Mouse (Mus musculus) mouse trophoblast stem cell (cell line): ENCODE data around the gene Gm10392.

Experiments
- in situ Hi-C, 2 experiments: fragments of 300-500 bp; cut with MseI, MboI; formaldehyde crosslinking; loops; 2 replicates in 1 of 2; 3 replicates in 1 of 2; pipeline ENCODE4 v1.15.1; 2025

Gm10392 gene

DNA sequence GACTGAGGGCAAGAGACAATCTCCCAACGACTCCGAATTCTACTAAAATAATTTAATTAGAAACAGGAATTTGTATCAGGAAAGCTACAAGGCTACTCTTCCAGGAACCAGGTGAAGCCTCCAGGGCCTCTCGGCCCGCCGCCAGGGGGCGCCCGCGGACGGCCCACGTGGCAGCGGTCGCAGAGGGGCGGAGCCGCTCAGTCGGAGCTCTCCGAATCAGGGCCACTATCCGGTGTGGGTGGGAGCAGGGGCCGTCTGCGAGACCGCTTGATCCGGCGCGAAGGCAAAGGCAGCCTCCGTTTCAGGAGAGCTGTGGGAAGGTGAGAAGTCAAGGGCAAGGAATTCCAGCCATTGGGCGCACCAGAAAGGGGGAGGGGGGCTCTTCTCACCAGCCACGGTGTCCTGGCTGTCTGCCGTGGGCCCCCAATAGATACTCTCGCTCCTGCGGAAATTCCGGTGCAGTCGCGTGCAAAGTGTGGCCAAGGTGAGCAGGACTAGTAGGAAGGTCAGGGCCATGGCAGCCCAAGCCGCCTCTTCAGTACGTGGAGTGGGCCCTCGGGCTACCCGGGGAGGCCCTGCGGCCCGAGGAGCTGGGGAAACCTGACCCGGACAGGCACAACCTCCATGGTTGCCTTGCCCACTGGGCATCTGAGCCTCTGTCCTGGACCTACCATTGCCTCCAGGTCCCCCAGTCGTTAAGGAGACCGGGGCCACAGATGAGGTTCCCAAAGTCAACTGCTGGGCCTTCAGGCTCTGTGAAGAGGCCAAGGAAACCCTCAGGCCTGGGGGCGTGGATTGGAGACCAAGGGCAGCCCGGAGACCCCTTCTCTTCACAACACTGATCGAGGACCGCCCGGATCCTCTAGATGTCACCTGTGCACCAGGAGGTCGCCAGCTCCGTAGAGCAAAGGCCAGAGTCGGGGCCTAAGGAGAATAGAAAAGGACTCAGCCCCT lies 10.7 kb downstream of the Gm10392 start:
- in situ Hi-C loops = no loop called here

- in situ Hi-C loops = no loop called here
These were observed 11.6 kb downstream of the Gm10392 start for GRCm38 (mm10) chr11:77507426-77507825.

- in situ Hi-C loops = no loop called here
These were observed 12.1 kb downstream of the Gm10392 start for GRCm38 (mm10) chr11:77506941-77507340.

- in situ Hi-C loops = no loop called here
These were observed 12.7 kb downstream of the Gm10392 start for GRCm38 (mm10) chr11:77506273-77506672.

DNA sequence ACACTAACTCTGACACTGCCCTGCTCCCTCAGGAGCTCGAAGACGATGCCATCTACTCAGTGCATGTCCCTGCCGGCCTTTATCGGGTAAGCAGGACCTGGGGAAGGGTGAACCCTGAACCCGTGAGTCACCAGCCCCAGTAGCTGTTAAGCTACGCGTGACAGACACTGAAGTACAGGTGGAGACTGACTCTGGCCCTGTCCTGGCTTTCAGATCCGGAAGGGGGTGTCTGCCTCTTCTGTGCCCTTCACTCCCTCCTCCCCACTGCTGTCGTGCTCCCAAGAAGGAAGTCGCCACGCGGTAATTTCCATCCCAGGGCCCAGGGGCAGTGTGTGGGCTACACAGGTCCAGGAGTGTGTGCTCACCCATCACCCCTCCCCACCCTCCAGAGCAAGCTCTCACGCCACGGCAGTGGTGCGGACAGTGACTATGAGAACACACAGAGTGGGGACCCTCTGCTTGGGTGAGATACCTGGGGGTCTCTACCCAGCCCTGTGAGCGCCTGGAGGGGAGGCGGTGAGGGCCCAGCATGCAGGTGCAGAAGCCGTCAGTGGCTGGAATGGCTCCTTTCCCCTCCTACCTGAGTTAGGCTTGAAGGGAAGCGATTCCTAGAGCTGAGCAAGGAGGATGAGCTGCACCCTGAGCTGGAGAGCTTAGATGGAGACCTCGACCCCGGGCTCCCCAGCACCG lies 13.6 kb downstream of the Gm10392 start:
- in situ Hi-C loops = no loop called here

- in situ Hi-C loops = no loop called here
These were observed 14.6 kb downstream of the Gm10392 start for GRCm38 (mm10) chr11:77504377-77504776.

DNA sequence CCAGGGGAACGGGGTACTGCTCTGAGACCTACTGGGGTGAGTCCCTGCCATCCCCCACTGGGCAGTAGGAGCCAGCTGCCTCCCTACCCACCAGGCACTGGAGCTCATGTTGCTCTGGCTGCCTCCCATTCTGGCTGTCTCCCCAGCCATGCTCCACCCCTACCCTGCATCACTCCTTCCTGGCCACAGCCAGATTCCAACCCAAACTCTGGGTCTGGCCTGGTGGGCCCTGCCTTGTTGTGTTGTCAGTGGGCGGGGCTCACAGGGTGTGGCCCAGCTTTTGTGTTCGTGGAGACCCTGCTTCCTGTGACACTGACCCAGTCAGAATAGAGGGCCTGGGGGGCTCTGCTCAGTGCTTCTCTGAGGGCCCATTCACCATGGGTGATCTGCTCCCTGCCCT lies 15.5 kb downstream of the Gm10392 start:
- in situ Hi-C loops = no loop called here

GRCm38 (mm10) chr11:77502481-77502880 lies 16.5 kb downstream of the Gm10392 start:
- in situ Hi-C loops = no loop called here

DNA sequence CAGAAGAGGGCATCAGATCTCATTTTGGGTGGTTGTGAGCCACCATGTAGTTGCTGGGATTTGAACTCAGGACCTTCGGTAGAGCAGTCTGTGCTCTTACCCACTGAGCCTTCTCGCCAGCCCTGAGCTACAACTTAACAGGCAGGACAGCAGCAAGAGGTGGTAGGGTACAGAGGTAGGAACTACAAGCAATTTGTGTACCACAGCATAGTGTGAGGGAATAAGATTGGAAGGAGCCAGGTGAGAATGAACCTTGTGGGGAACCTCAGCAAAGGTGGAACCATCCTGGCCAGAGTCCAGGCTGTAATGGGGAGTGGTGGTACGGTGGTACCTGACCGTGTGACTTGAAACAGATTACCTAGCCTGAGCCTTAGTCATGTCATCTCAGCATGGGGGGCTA lies 17.0 kb downstream of the Gm10392 start:
- in situ Hi-C loops = no loop called here

DNA sequence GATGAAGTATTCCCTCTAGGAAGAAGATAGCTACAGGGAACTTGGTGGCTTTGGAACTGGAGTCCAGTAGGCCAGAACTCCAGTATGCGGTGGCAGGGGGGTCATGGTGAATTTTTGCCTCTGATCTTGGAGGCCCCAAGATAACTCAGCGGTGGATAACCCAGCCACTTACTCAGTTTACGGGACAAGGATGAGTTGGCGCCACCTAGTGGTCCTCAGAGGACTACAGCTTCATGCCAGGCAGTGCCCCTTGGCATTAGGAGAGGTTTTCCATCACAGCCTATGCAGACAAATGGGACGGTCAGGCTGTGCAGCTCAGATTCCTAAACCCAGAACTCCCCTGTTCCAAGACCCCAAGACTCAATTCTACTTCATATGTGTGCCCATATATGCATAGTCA lies 17.6 kb downstream of the Gm10392 start:
- in situ Hi-C loops = no loop called here

- in situ Hi-C loops = no loop called here
These were observed 18.4 kb downstream of the Gm10392 start for GRCm38 (mm10) chr11:77500361-77501325.

- in situ Hi-C loops = no loop called here
These were observed 19.6 kb downstream of the Gm10392 start for GRCm38 (mm10) chr11:77499354-77499753.

DNA sequence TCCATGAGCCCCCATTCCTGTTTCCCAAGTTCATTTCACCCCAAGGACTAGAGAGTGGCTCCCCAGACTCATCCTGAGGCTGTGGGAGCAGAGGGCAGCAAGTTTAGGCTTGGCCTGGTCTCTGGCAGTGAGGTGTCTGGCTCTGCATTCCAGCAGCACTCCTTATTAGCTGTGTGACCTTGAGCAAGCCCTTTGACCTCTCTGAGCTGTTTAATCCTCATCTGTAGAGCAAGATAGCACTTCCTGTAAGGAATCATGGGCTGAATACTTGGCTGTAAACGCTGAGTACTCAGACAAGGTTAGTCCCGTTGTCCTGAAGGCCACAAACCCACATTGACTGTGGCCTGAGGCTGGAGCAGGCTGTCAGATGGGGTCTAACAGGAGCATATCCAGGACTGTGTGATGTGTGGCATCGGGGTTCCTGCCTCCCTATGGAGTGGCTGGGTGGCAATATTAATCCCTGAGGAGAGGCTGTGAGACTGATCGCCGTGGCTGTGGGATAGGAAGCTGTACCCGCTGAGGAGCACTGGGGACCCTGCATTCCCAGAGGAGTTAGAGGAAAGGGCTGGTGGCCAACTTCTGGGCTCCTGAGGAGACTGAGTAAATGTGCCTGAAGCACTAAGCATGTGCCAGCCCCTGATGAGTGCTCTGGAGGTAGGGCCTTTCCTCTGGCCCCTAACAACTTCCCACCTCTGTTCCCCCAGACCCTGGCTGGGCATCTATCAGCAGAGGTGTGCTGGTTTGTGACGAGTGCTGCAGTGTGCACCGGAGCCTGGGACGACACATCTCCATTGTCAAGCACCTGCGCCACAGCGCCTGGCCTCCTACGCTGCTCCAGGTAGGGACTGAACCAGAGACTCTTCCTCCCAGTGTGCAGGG lies 20.5 kb downstream of the Gm10392 start:
- in situ Hi-C loops = no loop called here

DNA sequence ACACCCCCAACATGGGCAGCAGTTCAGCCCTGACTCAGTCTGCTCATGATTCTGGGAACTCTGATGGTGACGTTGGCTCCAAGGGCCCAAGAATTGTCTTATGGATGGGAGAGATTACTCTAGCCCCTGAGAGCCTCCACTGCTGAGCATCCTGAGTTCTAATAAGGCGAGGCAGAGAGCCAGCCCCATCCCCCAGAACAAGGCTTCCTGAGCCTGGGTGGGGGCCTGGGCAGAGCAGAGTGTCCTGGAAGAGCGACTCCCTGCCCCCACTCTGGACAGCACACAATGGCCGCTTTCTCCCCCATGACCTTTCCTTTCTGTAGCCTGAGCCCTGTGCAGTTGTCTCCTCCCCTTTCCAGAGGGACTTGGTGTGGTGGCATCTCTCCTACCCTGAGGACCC lies 21.1 kb downstream of the Gm10392 start:
- in situ Hi-C loops = no loop called here

- in situ Hi-C loops = no loop called here
These were observed 21.6 kb downstream of the Gm10392 start for GRCm38 (mm10) chr11:77497341-77497756.

DNA sequence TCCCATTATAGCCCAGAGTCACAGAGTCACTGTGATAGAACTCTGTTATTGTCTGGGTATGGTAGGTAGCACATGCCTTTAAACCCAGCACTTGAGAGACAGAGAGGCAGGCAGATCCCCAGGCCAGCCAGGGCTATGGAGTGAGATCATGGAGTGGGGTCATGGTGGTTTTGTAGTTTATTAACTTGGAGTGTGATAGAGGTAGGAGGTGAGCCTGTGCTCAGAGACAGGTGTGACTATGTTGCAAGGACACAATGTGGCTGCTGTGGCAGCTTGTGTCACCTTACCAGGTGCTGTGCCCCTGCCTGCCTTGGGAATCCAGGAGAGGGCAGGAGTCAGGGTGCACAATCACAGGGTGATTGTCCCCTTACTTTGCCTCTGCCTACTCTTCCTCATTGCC lies 23.5 kb downstream of the Gm10392 start:
- in situ Hi-C loops = no loop called here

DNA sequence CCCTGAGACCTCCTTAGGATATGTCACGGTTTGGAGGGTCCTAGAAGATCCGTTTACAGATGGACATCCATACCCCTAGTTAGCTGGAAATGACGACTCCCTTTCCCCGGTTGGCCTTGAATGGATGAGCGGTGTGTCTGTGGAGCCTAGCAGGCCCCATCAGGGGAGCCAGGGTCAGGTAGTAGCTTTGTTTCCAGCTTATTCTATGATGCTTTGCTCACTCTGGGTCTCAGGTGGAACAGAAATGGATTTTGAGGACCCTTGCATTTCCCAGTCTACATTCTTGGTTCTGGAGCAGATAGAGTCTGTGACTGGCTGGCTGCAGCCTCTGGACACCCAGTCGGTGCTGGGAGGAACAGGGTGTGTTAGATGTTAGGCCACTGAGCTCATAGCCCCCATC lies 24.2 kb downstream of the Gm10392 start:
- in situ Hi-C loops = no loop called here

DNA sequence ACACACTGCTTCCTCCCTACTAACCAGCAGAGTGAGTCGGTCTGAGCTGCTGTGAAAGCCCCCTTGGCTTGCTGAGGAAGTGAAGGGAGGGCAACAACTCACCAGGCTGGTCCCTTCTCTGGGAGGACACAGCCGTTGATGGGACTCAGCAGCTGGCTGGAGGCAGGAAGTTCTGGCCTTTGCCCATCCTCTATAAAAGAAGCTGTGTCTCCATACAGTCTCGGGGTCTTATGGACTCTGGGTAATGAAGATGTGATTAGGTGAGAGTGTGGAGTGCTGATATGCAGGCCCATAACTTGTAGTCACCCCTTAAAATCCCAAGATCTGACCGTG lies 24.7 kb downstream of the Gm10392 start:
- in situ Hi-C loops = no loop called here

DNA sequence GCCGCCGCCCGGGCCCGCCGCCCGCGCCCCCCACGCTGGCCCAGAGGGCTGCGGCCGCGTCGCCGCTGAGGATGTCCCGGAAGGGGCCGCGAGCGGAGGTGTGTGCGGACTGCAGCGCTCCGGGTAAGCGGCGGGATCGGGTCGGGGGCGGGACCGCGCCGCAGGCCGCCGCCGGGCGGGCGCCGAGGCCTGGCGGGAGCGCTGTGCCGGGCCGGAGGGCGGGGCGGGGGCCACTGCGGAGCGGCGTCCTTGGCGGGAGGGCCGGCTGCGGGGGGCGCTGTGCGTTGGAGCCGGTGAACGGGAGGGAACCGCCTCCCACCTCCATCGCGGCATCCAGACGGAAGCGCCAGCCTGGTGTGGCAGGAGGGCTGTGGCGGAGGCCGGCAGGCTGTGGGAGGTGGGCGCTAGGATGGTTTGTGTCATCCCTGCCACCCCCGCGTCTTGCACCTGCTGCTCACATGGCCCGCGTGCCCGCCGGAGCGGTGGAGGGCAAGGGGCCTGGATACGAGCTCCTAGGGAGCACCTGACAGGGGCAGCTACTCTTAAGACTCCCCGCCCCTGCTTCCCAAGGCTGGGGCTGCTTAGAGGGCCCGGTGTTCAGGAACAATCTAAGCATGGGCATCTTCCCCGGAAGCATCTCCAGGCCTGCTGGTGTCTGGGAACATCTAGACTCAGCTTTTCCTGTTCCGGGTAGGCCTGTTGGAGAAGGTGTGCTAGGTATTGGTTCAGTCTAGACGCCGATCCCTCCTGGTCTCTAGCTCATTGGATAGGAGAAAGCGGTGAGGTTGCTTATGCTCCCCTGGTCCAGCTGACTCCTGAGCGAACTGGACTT lies 25.3 kb downstream of the Gm10392 start, which contains the start of gene Git1:
Gene Git1 (plus strand): TSS at position 51 of the 832 bp plus-strand sequence.
- in situ Hi-C loops = no loop called here

- in situ Hi-C loops = no loop called here
These were observed 26.1 kb downstream of the Gm10392 start for GRCm38 (mm10) chr11:77492911-77493332.
